Mouse (Mus musculus) forelimb bud, embryonic 11.5 days (tissue): ENCODE data around the gene Dnase1l3.

ENCODE experiments used
- DNase-seq: peaks from one replicate; pipeline ENCODE4 v3.0.0-alpha.2; 2012; ENCODE audit warnings: low read depth, low spot score

Dnase1l3 gene

GRCm38 (mm10) chr14:7994271-7994767, at the start of gene Dnase1l3:
TSS of gene Dnase1l3 (minus strand) at chr14:7994573.
- DNase-seq, result no peak

- no peak for DNase-seq
These were observed 48.2 kb upstream of the Dnase1l3 start for GRCm38 (mm10) chr14:8042577-8042976.

- no peak for DNase-seq
These were observed 47.7 kb upstream of the Dnase1l3 start for GRCm38 (mm10) chr14:8042120-8042519.

GRCm38 (mm10) chr14:8040911-8041678, 46.7 kb upstream of the Dnase1l3 start:
- DNase-seq, result no peak

GRCm38 (mm10) chr14:8040179-8040578, 45.8 kb upstream of the Dnase1l3 start:
- DNase-seq, result no peak

GRCm38 (mm10) chr14:8038791-8039448, 44.5 kb upstream of the Dnase1l3 start:
- no peak for DNase-seq

GRCm38 (mm10) chr14:8038150-8038549, 43.8 kb upstream of the Dnase1l3 start:
- no peak for DNase-seq

- no peak for DNase-seq
These were observed 42.0 kb upstream of the Dnase1l3 start for GRCm38 (mm10) chr14:8036406-8036805.

GRCm38 (mm10) chr14:8035951-8036350, 41.6 kb upstream of the Dnase1l3 start:
- no peak for DNase-seq

- no peak for DNase-seq
These were observed 40.2 kb upstream of the Dnase1l3 start for GRCm38 (mm10) chr14:8034561-8034960.

- DNase-seq, result no peak
These were observed 37.9 kb upstream of the Dnase1l3 start for GRCm38 (mm10) chr14:8032087-8032944.

GRCm38 (mm10) chr14:8030535-8030934, 36.2 kb upstream of the Dnase1l3 start:
- no peak for DNase-seq

- DNase-seq, result no peak
These were observed 35.4 kb upstream of the Dnase1l3 start for GRCm38 (mm10) chr14:8029752-8030151.

- no peak for DNase-seq
These were observed 33.7 kb upstream of the Dnase1l3 start for GRCm38 (mm10) chr14:8028086-8028485.

- no peak for DNase-seq
These were observed 32.6 kb upstream of the Dnase1l3 start for GRCm38 (mm10) chr14:8026769-8027531.

GRCm38 (mm10) chr14:8024936-8025335, 30.6 kb upstream of the Dnase1l3 start:
- no peak for DNase-seq

GRCm38 (mm10) chr14:8024469-8024868, 30.1 kb upstream of the Dnase1l3 start:
- DNase-seq, result no peak

- DNase-seq, result no peak
These were observed 26.2 kb upstream of the Dnase1l3 start for GRCm38 (mm10) chr14:8020546-8020945.

- DNase-seq, result no peak
These were observed 25.6 kb upstream of the Dnase1l3 start for GRCm38 (mm10) chr14:8020011-8020410.

- no peak for DNase-seq
These were observed 22.6 kb upstream of the Dnase1l3 start for GRCm38 (mm10) chr14:8016951-8017350.

GRCm38 (mm10) chr14:8016276-8016675, 21.9 kb upstream of the Dnase1l3 start:
- DNase-seq, result no peak
